Mouse (Mus musculus) heart, postnatal 0 days (tissue): ENCODE results near the gene Tdrd7.

Source experiments
- CTCF ChIP-seq: IDR thresholded peaks from 2 replicates; pipeline ENCODE4 v1.5.1; 2016; ENCODE audit warnings: antibody characterized with exemption, control low read depth, low read depth
- EP300 ChIP-seq: IDR thresholded peaks from 2 replicates; pipeline ENCODE4 v1.6.1; 2016; ENCODE audit warnings: antibody characterized with exemption, low read depth

DNA sequence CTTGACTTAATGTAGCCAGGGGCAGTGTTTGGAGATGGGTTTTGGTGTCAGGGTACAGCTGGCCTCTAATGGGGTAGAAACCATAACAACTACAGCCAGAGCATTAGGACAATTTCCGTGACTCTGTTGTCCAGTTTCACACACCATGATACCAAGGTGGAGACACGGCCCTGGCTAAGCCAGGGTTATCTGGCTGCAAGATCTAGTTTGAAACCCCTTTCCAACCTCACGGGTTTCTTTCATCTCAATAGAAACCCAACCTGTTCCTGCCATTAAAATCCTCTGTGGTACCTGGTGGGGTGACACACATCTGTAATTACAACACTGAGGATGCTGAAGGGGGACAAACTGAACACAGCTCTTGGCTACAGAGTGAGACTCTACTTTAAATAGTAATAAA lies 110.5 kb downstream of the Tdrd7 start:
- no peak for TF ChIP-seq CTCF
- no peak for TF ChIP-seq EP300
